Mouse (Mus musculus) mesoderm, embryonic 11.5 days (tissue): ENCODE results near the gene Foxc1.

ENCODE experiments used
- DNase-seq: peaks from one replicate; pipeline ENCODE4 v3.0.0-alpha.2; 2012; ENCODE audit warnings: low read depth, low spot score

The Foxc1 gene

DNA sequence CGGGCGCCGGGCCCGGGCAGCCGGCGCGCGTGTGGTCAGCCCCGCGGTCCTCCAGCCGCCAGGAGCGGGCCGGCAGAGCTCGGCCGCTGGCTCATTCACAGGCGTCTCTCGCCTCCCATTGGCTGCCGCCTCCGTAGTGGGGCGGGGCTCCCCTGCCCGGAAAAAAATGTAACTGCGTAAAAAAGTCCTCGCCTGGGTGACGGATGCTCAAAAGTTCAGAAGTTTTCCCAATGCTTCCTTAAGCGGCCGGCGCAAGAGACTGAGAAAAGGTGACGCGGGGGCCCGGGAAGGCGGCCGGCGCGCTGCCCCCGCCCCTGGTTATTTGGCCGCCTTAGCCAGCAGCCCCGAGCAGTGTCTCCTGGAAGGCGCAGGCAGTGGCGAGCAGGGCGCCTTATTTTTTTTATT, at the start of gene Foxc1:
TSS of gene Foxc1 (plus strand) at position 206 of the 405 bp plus-strand sequence.
- DNase-seq: peak; percentile 93

DNA sequence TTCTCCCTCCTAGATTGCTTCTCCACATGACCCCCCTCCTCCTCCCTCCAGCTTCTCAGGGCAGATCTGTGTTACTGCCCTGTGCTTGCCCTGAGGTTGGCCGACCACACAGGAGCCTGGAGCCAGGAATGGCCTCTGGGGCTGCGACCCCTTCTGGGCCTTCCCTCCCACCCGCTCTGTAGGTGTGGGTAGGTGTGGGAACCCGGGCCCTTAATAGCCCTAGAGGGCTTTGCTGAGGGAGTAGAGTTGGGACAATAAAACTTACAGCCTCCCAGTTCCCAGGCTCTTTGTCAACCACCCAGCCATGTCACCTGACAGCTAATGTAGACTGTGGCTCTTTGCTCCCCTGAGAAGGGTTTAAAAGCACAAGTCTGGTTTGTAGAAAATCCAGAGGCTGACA, 46.0 kb upstream of the Foxc1 start:
- peak; percentile 21 for DNase-seq

DNA sequence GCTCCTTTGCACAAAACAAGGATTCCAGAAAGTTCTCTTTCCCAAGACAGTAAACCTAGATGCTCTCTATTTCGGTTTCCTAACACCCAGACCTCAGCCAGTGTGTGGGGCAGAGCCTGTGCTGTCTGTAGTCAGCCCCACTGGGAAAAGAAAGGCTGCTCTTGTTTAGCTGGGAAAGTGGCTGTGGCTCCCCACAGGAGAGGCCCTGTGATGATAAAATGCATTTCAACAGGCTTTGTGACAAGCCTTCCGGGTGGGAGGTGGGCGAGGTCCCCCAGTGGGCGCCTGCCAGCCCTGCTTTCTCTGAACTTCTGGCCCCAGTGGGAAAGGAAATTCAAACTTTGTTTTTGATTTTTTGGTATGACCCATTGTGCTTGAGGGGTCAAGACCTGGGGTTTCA, 45.4 kb upstream of the Foxc1 start:
- DNase-seq: no peak

DNA sequence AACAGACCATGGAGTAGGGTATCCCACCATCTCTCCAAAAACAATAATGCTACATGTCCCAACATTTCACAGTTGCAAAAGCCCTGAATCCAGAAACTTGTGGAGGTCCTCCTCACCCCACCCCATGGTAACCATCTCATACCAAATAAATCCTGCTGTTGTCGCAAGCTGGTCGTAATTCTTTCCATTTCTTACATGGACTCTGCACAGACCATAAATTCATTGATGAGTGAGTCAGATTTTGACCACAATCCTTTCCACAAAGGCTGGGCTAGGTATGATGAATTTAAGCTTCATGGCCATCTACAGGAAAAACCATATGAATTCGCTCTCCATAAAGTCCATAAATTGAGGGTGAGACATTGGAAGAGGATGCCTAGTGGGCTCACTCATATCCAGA, 42.0 kb upstream of the Foxc1 start:
- DNase-seq: no peak

DNA sequence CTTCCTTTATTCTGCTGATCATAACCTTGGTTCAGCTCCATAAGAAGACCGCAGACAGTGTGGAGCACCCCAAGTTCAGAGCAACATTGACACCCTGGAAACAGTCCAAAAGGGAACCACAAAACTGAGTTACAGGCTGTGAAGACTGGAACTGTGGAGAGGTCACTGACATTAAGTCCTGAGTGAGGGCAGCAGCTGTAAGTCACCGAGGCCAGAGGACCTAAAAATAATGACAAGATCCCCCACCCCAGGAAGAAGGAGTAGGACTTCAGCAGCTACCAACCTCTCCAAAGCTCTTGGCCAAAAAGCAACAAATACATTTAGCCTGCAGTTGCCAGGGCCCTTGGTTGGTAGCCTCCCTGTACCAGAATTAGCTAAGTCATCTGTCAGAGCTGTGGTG, 40.9 kb upstream of the Foxc1 start:
- no peak for DNase-seq

DNA sequence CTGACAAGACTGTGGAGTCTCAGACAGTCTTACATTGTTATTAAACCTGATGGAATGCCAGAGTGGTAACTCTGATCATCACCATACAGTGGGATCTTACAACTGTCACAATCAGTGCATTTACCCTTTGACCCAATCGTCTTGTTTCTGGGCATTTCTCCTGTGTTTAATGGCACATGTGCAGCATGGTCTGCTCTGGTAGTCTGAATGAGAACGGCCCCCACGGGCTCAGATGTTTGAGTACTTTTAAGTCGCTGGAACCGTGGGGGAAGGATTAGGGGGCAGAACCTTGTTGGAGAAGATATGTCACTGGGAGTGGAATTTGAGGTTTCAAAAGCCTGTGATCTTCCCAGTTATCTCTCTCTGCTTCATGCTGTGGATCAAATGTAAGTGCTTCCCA, 33.6 kb upstream of the Foxc1 start:
- no peak for DNase-seq

DNA sequence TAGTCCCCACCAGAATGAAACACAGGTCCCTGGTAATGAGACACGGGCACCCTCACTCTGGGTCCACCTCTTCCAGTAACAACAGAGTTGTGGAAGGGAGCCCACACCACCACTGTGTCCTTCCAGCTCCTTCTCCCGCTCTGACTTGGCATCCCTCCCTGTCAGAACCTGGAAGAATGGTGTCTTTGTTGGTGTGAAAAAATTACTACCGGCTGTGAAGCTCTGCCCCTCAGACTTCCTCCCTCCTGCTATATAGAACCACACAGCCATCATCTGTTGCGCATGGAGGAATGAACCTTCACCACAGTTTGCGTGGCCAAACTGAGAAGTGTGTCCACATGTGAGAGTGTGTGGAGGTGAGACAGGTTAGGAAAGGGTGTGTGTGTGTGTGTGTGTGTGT, 30.7 kb upstream of the Foxc1 start:
- no peak for DNase-seq

DNA sequence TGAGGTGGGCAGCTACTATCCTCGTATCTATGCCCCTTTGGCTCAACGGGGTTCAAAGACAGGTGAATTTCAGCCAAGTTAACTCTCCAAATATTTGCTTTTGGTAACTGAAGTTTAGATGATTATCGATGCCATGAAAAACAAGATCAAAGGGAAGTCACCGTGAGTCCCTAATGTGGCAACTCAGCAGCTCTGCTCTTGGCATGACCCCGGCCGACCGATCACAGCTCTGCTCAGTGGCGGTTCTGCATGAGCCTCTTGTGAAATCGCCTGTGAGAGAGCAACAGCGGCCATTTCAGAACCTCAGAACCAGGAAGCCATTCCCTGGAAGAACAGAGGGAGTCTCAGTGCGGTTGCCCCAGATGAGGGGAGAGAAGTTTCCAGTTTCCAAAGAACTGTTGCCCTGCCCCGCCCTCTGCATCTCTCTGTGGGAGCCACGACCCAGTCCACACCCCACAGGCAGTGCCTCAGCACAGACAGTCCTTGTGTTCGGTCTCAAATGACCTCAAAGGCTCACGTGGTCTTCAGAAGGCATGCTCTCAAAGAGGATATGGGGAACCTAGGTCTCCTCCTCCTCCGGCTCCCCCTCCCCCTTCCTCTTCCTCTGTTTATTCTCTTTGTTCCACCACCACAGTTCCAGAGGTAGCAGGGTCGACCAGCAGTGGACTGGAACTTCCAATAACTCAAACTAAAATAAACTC, 27.0 kb upstream of the Foxc1 start:
- DNase-seq: no peak

DNA sequence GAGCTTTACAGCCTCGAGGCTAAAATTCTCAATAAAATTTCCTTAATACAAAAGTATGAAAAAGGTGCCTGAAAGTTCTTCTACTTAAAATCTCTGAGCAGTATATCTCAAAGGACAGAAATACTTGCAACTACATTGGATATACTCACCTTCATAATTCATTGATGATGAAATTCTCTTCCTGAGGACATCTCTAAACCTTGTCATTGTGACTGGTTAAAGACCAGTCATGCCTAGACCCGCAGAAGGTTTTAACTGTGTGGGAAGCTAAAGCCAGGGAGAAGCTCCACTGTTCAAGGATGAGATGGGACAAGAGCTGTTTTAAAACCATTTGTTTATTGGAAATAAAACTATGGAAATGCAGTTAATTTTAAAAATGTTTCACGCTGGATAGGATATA, 26.1 kb upstream of the Foxc1 start:
- DNase-seq: no peak

DNA sequence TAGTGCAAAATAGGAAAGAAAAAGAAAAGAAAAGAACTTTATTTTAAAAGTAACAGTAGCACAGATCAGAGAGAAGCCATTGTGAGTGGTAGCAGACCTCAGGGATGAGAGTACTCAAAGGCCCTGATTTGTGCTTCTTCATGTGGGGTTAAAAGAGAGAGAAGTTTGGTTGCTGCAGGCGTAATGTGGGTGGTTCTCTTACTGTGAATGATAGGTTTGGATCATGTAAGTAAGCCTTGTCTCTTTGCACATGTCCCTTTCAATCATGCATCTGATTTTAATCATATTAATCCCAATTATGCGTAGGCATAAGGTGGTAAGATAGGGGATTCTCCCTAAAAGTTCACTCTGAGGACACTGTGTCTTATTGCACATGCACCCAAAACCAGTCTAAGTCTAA, 24.4 kb upstream of the Foxc1 start:
- no peak for DNase-seq

DNA sequence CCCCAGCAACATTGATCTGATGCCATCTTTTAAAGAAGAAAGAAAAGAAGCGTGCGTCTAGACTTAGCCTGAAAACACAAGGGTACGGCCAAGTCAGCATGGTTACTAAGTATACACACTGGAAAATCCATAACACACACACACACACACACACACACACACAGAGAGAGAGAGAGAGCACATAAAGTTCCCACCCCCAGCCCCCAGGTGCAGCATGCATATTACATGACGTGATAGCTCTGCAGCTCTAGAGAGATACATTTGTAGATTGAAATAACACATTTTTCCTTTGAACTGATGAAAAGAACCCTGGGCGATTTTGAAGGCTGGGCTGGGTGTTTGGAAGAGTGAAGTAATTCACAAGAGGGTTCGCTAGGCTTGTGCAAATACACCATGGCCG, 21.7 kb upstream of the Foxc1 start:
- no peak for DNase-seq

DNA sequence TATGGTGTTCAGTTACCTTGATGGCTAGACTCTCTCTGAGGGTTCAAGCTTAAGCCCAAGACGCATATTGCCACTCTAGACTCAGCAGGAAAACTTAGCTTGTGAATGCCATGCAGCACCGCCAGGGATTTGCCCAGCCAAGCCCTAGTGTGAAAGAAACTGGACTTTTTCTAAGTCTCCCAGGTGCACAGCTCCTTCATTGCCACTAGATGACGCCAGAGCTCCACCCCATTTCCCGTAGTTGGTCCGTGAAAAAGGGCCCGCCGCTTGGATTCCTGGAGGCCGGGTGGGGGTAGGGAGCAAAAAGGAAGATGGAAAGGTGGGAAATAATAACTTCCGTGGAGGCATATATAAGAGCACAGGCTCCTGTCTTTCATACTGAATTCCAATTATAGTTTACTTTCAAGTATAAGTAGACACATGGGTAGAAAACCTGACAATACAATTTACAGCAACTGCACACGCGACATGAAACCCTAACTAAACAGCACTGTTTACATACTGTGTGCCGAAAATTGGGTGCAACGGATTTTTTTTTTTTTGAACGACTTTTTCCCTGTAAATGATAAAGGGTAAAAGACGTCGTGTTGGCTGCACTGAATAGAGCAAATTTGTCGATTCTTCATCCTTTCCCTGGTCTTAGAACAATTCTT, 13.8 kb upstream of the Foxc1 start:
- peak; percentile 86 for DNase-seq

DNA sequence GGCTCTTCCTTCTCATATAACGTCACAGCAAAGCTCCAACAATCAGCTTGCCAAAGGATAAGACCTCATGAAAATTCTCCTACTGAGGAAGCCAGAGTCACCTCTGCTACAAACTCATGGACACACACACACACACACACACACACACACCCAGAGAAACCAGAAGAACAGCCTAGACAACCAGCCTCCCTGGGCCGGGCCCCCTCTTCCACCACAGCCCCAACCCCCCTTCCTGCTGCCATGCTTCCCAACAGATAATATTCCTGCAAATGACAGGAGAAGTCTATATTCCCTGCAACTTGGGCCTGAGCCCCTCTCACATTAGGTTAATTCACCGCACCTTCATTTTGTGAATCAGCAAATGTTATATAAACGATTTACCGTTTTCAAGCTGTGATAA, 13.3 kb upstream of the Foxc1 start:
- no peak for DNase-seq

DNA sequence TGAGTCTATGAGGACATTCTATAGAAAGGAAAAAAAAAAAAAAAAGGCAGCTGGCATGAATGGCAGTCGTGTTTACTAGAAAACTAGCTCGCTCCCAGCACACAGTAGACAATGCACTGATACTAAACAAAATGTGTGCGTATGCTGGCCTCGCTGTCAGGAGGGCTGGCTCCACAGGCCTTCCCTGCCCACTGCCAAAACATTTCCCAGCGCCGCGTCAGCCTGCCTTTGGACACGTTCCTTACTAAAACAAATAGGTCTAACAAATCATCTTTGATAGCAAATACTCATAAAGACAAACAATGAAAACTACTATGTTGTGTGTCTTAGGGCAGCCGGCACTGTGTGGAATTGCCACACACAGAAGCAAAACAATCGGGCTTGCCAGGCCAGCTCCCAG, 9.1 kb upstream of the Foxc1 start:
- DNase-seq: no peak

DNA sequence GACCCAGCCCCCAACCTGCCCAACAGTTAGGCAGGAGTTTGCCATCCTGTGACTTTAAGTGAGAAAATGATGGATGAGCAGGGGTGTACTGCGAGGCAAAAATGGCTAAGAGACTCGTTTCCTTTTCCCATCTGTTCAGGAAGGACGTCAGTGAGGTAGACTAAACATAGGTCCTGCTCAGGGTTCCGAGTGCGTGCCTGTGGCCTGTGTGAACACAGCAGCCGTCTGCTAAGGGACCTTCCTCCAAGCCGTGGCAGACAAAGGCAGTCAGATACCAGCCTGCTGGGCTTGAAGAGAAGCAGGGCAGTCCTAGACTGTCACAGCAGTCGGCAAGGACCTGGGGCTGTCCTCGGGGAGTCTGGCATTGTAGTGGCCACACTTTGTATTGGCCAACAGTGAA, 8.4 kb upstream of the Foxc1 start:
- no peak for DNase-seq

DNA sequence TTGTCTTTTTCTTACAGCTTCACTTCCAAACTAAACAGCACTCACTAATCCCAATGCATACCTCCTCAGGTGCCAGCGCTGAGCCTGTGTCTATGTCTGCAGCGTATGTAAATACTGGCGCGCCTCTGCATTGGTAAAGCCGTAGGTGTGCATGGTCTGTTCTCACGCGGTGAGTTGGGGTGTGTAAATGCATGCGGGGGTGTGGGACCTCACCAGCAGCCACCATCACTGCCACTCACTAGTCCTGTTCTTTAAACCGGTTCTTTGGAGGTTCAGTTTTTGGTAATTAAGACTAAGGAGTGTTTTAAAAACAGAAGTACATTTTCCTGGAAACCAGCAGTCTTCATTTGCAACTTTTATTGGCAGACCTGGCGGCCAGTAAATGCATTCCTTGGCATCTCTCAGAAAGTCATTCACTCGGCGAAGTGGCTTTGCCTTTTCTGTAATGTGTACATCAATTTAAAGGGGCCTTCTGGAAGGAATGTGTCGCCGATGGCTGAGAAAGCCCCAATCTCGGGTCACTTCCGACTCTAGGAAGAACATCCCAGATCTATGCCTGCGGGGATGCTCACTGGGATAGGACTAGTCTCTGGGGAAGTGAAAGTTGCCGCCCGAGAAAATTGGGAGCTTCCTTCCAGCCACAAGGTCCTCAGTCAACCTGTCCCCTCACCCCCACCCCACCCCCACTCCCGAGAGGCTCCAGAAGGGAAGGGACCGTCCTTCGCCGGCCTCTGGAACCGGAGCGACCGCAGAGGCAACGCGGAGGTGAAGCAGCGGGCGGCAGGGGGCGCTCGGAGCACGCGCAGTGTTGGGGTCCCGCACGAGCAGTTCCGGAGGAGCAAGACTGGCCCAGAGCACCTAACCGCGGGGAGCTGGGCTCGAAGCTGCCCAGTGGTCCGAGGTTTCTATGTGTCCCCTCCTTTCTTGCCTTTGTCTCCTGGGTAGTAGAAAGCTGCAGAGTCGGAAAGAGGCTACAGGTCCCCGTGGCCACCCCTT, 5.6 kb upstream of the Foxc1 start:
- DNase-seq: peak; percentile 86

DNA sequence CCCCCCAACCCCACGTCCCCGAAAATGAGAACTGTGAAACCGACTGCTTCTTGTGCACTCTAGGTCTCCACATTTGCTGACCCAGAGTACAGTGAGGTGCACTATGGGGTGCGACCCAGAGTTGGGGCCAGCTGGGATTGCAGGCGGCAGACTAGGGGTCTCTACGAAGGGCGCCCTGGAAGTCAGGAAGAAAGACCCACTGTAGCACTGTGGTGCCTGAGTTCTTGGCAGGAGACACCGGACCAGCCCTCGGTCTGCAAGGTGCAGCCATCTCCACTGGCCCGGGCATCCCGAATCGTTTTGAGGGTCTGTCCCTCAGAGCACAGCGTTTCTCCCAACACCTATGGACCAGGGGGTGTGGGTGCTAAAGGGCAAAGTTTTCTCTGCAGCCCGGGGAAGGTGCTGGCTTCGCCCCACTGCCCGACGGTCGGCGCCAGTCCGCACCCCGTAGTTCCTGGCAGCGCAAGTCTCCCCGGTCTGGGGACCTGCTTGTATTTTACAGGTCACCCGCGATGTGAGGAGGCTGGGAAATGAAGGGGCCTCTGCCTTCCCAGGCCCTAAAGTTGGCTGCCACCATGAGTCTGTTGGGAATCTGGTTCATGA, 4.6 kb upstream of the Foxc1 start:
- no peak for DNase-seq

DNA sequence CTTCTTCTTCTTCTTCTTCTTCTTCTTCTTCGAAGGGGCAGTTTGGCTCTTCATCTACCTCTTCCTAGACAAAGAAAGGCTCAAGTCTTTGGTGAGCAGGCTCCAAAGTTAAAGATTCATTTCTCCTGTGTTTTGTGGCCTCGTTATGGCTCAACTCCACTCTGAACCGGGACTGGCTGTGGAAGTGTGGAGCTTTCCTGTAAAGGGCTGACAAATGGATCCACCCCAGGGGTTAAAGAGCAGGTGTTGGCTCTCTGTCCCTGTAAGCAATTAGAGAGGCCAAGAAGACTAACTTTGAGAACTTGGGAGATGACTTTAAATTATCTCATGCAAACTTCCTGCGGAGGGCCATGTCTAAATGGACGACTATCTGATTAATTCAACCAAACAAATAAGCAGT, 4.0 kb upstream of the Foxc1 start:
- DNase-seq: no peak

DNA sequence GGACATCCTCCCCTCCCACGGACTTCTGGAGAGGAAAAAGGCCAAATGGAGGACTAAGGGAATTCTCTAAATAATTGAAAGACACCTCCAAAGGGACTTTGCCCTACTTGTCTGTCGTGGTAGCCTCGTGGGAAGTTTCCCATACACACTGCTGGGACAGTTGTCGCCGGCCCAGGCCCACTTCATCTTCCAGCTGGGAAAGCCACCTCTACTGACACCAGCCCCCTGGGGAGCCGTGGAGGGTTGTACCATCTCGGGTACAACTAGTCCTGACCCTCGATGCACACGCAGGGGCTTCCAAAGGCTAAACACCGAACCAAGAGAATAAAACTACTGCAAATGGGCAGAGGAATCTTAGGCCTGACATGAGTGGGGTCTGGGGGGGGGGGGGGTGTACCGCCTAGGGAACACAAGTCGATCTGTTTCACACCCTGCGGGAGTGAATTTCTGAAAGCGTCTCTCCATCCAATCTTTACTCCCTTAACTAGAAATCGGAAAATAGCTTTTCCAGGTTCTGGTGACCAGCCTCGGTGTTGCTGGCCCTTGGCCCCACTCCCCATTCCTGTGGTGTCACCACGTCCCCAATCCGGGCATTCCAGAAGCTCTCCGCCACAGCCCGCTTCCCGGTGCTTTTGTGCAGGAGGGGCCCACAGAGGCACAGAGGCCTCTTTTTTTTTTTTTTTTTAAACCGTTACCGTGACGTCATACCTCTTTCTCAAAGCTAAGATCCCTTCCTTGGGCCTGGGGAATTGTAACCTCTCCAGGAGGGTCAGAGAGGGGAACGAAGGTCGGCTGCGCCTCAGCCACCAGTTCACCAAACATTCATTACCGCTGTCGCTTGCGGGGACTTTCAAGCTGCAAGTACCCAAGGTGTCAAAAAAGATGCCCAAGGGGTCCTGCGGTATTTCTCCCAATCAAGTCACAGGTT, 3.0 kb upstream of the Foxc1 start:
- DNase-seq: no peak

DNA sequence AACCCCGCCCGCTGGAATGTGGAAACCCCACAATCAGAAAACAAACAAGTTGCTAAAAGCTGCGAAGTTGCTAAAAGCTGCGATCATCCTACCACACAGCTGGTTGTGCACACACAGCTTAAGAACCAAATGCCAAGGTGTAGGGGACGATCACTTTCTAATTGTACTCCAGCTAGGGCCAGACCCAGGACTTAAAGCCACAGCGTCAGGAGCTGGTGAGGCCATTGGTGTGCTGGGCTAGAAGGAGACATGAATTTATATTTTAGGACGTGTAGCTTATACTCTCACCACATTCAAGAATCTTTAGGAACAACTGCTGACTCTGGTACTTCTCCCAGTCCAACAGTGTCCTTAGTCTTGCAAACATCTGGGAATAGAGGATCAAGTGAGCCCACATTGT, 1.9 kb upstream of the Foxc1 start:
- DNase-seq: no peak

DNA sequence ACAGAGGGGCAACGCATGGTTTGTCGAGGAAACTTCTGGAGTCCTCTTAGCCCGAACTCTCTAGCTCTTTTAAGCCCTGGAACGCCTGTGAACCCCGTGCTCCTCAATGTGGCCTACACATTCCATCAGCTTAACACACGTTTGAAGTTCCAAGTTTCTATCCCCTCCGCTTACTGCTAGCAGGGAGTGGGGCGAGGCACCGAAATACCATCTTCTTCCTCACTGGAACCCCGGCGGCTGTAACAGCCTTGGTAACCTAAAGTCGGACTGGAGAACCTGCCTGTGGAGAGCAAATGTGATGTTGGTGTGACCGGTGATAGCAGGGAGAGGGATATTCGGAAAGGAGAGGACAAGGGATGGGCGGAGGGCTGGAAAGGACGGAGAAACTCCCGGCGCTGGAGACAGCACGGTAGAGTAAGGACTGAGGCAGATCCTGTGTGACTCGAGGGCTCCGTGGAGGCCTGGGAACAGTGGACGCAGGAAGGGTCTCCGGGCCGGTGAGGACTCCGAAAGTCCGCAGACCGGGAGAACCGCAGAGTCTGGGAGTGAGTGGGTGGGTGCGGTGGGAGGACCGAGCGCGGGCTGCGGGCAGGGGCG, 504 bp upstream of the Foxc1 start:
- DNase-seq: no peak
